Mouse (Mus musculus) ES-E14 (cell line): ENCODE measurements around the gene Cux1.

Experiments used
- HCFC1 ChIP-seq: IDR thresholded peaks from 2 replicates; pipeline ENCODE4 v1.6.1; 2012; ENCODE audit warnings: low read length, inconsistent platforms, borderline replicate concordance; ENCODE audit not compliant: insufficient read depth
- MAFK ChIP-seq: IDR thresholded peaks from 2 replicates; pipeline ENCODE4 v1.6.1; 2014; ENCODE audit warnings: mild to moderate bottlenecking, low read depth, low read length, inconsistent platforms; ENCODE audit not compliant: insufficient read depth
- ZNF384 ChIP-seq: IDR thresholded peaks from 2 replicates; pipeline ENCODE4 v1.6.1; 2012; ENCODE audit warnings: low read depth, low read length, inconsistent platforms

GRCm38 (mm10) chr5:136362021-136362420 is 205.3 kb downstream of the Cux1 start:
- TF ChIP-seq MAFK = no peak
- no peak for TF ChIP-seq HCFC1
- no peak for TF ChIP-seq ZNF384
